In the genomic region with DNA sequence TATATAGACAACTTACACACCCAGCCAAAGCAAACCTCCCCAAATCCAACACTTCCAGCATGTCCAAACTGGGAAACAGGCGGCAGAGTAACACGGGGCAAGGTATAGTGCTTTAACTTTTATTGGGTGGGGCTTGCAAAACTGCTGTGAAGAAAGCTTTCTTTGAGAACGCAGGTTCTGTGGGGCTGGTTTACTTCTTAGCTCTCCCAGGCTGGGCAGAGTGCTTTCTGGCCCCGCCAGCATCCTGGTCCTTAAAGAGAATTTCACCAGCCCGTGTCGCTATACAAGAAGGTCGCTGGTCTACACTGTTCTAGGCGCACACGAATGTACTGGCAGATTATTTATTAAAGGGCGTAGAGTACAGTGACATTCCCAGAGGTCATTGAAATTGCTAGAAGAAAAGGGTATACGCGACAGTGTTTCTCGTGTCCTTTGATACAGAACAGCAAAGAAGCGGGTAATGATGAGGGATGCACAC, we compare ENCODE assay signal across 9 mouse cellular contexts.
DNase-seq lines count a peak whose midpoint lies in the region; ATAC-seq and TF ChIP-seq lines count a peak whose summit lies in the region.
"Had no signal": no experiment of that assay in that cellular context is flagged by ENCODE, and none has a peak within 500 bp of the region (broad histone marks: within the 10 kb centered on the region; RNA-seq: fewer than 3 reads in every experiment).

No protein-coding gene starts in this region.

- H3K27ac ChIP-seq in kidney, embryonic 14.5 days (ENCODE audit: low read depth, low read length) = no peak overlapping the region
- no peak overlapping the region for H3K27ac ChIP-seq in embryonic facial prominence, embryonic 11.5 days (replicated peaks; ENCODE audit: low read depth, low read length)

- no peak overlapping the region for H3K9ac ChIP-seq in kidney, embryonic 14.5 days (ENCODE audit: low read depth, low read length)
- no peak overlapping the region for H3K9ac ChIP-seq in embryonic facial prominence, embryonic 11.5 days (replicated peaks; ENCODE audit: low read length)

- H3ac ChIP-seq in myocyte (ENCODE audit: control insufficient read depth, insufficient read length) = no peak overlapping the region

- no peak; the same call in 1 of the 2 replicates for ATAC-seq in kidney, embryonic 14.5 days (ENCODE audit: low FRiP score, low TSS enrichment)
- ATAC-seq in embryonic facial prominence, embryonic 11.5 days (replicated peaks; ENCODE audit: insufficient number of reproducible peaks, low FRiP score, low TSS enrichment, low read depth) = peak; percentile 50
- ATAC-seq in inflammation-experienced regulatory T-cells, adult 6 months = peak; percentile 18

- peak overlapping the region; percentile 13 for H3K4me3 ChIP-seq in kidney, embryonic 14.5 days (ENCODE audit: low read length)
- peak overlapping the region; percentile 3 for H3K4me3 ChIP-seq in embryonic facial prominence, embryonic 11.5 days (ENCODE audit: low read depth, low read length)
- peak overlapping the region; percentile 3 for H3K4me3 ChIP-seq in myocyte

- peak overlapping the region; percentile 31 for H3K4me2 ChIP-seq in kidney, embryonic 14.5 days (replicated peaks; ENCODE audit: low read depth, low read length)
- peak overlapping the region; percentile 3; the same call in 1 of the 2 replicates for H3K4me2 ChIP-seq in embryonic facial prominence, embryonic 11.5 days (ENCODE audit: low read depth, low read length)
- H3K4me2 ChIP-seq in myocyte (ENCODE audit: low read depth) = peak overlapping the region; percentile 92

- TF ChIP-seq POLR2A in myocyte (IDR thresholded peaks at IDR 0.05; ENCODE audit: insufficient read length, low read depth) = no peak

- no peaks in the 10 kb centered on the region for H3K36me3 ChIP-seq in kidney, embryonic 14.5 days (ENCODE audit: control insufficient read depth, insufficient read depth, low read length)
- H3K36me3 ChIP-seq in embryonic facial prominence, embryonic 11.5 days (replicated peaks; ENCODE audit: control insufficient read depth, insufficient read depth, low read depth, low read length) = no peaks in the 10 kb centered on the region
- H3K36me3 ChIP-seq in myocyte (ENCODE audit: control insufficient read depth, insufficient read depth) = no peaks in the 10 kb centered on the region
- H3K36me3 ChIP-seq: G1E had no signal

- 3% methylated on average over 14 of the region's 14 CpGs for WGBS in kidney, embryonic 14.5 days
- 3% methylated on average over 14 of the region's 14 CpGs for WGBS in embryonic facial prominence, embryonic 11.5 days

- no peaks in the 10 kb centered on the region for H3K79me2 ChIP-seq in myocyte (ENCODE audit: control insufficient read depth, insufficient read depth)

- H3K4me1 ChIP-seq in kidney, embryonic 14.5 days (ENCODE audit: control insufficient read depth, insufficient read depth, low read length) = no peaks in the 10 kb centered on the region
- no peaks in the 10 kb centered on the region for H3K4me1 ChIP-seq in embryonic facial prominence, embryonic 11.5 days (ENCODE audit: control insufficient read depth, insufficient read depth, low read length)

- H3K9me3 ChIP-seq in kidney, embryonic 14.5 days (ENCODE audit: control insufficient read depth, low read length) = no peaks in the 10 kb centered on the region
- no peaks in the 10 kb centered on the region for H3K9me3 ChIP-seq in embryonic facial prominence, embryonic 11.5 days (replicated peaks; ENCODE audit: control insufficient read depth, low read length)
- H3K9me3 ChIP-seq: G1E had no signal

- H3K27me3 ChIP-seq in kidney, embryonic 14.5 days (ENCODE audit: control insufficient read depth, insufficient read depth, low read length) = peaks cover 89% of the 10 kb centered on the region
- peaks cover 52% of the 10 kb centered on the region for H3K27me3 ChIP-seq in embryonic facial prominence, embryonic 11.5 days (ENCODE audit: control insufficient read depth, insufficient read depth, low read length)
- peaks cover 10% of the 10 kb centered on the region for H3K27me3 ChIP-seq in myocyte (ENCODE audit: control insufficient read depth, insufficient read depth, insufficient read length)

- no peak for DNase-seq in kidney, postnatal 10 days
- no peak for DNase-seq in embryonic facial prominence, embryonic 11.5 days (ENCODE audit: low spot score)
- no peak for DNase-seq in spleen, postnatal 14 days (ENCODE audit: low spot score in 2 of 2)
- no peak for DNase-seq in right cerebral cortex, adult 18-20 months
- no peak for DNase-seq in T-cell, adult 2 months (ENCODE audit: low spot score)

TF ChIP-seq in myocyte, 11 proteins besides CTCF, POLR2A, EP300 and RAD21:
- no peak for TF ChIP-seq REST (IDR thresholded peaks at IDR 0.05; ENCODE audit: insufficient read depth, insufficient read length)
- no peak for TF ChIP-seq POLR2AphosphoS2 (IDR thresholded peaks at IDR 0.05; ENCODE audit: insufficient read length, low read depth)
- no peak for TF ChIP-seq MYOG (IDR thresholded peaks at IDR 0.05; ENCODE audit: control insufficient read depth in 1 of 3, insufficient read depth in 1 of 3, insufficient read length in 2 of 3, low read depth in 2 of 3)
- no peak for TF ChIP-seq TCF3 (IDR thresholded peaks at IDR 0.05; ENCODE audit: insufficient read length, low read depth)
- no peak for TF ChIP-seq TCF12 (IDR thresholded peaks at IDR 0.05; ENCODE audit: insufficient read depth, poor library complexity, severe bottlenecking)
- TF ChIP-seq E2F4 (IDR thresholded peaks at IDR 0.05; ENCODE audit: insufficient read depth) = no peak
- TF ChIP-seq CEBPB (IDR thresholded peaks at IDR 0.05; ENCODE audit: insufficient read depth, poor library complexity, severe bottlenecking) = no peak
- no peak for TF ChIP-seq SRF (IDR thresholded peaks at IDR 0.05; ENCODE audit: control insufficient read depth, insufficient read length, low read depth)
- no peak for TF ChIP-seq MAX (IDR thresholded peaks at IDR 0.05; ENCODE audit: low read depth)
- TF ChIP-seq MYOD1 (IDR thresholded peaks at IDR 0.05; ENCODE audit: control insufficient read depth in 1 of 3, insufficient read length in 2 of 3, low read depth in 2 of 3) = no peak
- no peak for TF ChIP-seq USF1 (IDR thresholded peaks at IDR 0.05; ENCODE audit: low read depth)

Comparison
In these comparisons a context has a peak if more than half of its experiments do, and no peak if none do; other contexts are left out.
1. H3K4me2 ChIP-seq: peak in every context shown above with its lines; median percentile 92 in myocyte; 31 in kidney, embryonic 14.5 days; 3 in embryonic facial prominence, embryonic 11.5 days.